Mouse (Mus musculus) mesoderm, embryonic 11.5 days (tissue): ENCODE data around the gene Nipa2.
"Not testable (repeated sequence)": the region's sequence is repeated elsewhere in the genome, so short reads cannot be mapped to it uniquely, and the experiment has no call there.

Experiments used
- DNase-seq: peaks from one replicate; pipeline ENCODE4 v3.0.0-alpha.2; 2012; ENCODE audit warnings: low read depth, low spot score

Nipa2 gene

GRCm38 (mm10) chr7:55938341-55938740 is 23.9 kb downstream of the Nipa2 start:
- no peak for DNase-seq

- no peak for DNase-seq
Observed at GRCm38 (mm10) chr7:55935025-55935424, 27.3 kb downstream of the Nipa2 start.

GRCm38 (mm10) chr7:55928649-55929048 is 33.6 kb downstream of the Nipa2 start:
- no peak for DNase-seq

- no peak for DNase-seq
Observed at GRCm38 (mm10) chr7:55927262-55927661, 35.0 kb downstream of the Nipa2 start.

- DNase-seq, result not testable (repeated sequence)
Observed at GRCm38 (mm10) chr7:55918365-55918764, 43.9 kb downstream of the Nipa2 start.

GRCm38 (mm10) chr7:55912118-55912517 is 50.2 kb downstream of the Nipa2 start:
- no peak for DNase-seq

GRCm38 (mm10) chr7:55911371-55911770 is 50.9 kb downstream of the Nipa2 start:
- DNase-seq, result peak; percentile 8

GRCm38 (mm10) chr7:55910356-55910755 is 51.9 kb downstream of the Nipa2 start:
- no peak for DNase-seq

- DNase-seq, result no peak
Observed at GRCm38 (mm10) chr7:55909519-55909918, 52.8 kb downstream of the Nipa2 start.

GRCm38 (mm10) chr7:55905449-55905848 is 56.8 kb downstream of the Nipa2 start:
- DNase-seq, result no peak

- DNase-seq, result no peak
Observed at GRCm38 (mm10) chr7:55903766-55904165, 58.5 kb downstream of the Nipa2 start.

- DNase-seq, result no peak
Observed at GRCm38 (mm10) chr7:55891797-55892196, 70.5 kb downstream of the Nipa2 start.

- DNase-seq, result no peak
Observed at GRCm38 (mm10) chr7:55890731-55891130, 71.5 kb downstream of the Nipa2 start.

- DNase-seq, result no peak
Observed at GRCm38 (mm10) chr7:55889996-55890395, 72.3 kb downstream of the Nipa2 start.

GRCm38 (mm10) chr7:55888603-55889002 is 73.7 kb downstream of the Nipa2 start:
- no peak for DNase-seq
